Mouse (Mus musculus) spleen, adult 12 weeks (tissue): ENCODE data around the gene Rgs19.

ENCODE experiments used
- DNase-seq: peaks from one replicate; pipeline ENCODE4 v3.0.0; 2022; ENCODE audit warnings: low spot score

Rgs19 gene

GRCm38 (mm10) chr2:181693339-181694280, at the start of gene Rgs19:
TSS of gene Rgs19 (minus strand) at chr2:181693977.
- peak; percentile 66 for DNase-seq

- no peak for DNase-seq
Observed at GRCm38 (mm10) chr2:181730051-181730450, 36.3 kb upstream of the Rgs19 start.

- no peak for DNase-seq
Observed at GRCm38 (mm10) chr2:181727659-181728262, 34.0 kb upstream of the Rgs19 start.

- no peak for DNase-seq
Observed at GRCm38 (mm10) chr2:181722213-181722612, 28.4 kb upstream of the Rgs19 start.

GRCm38 (mm10) chr2:181721200-181721599, 27.4 kb upstream of the Rgs19 start:
- no peak for DNase-seq

- no peak for DNase-seq
Observed at GRCm38 (mm10) chr2:181720061-181720460, 26.3 kb upstream of the Rgs19 start.

- DNase-seq = no peak
Observed at GRCm38 (mm10) chr2:181716991-181717390, 23.2 kb upstream of the Rgs19 start.

- DNase-seq = no peak
Observed at GRCm38 (mm10) chr2:181715382-181715781, 21.6 kb upstream of the Rgs19 start.

- DNase-seq = no peak
Observed at GRCm38 (mm10) chr2:181714903-181715326, 21.1 kb upstream of the Rgs19 start, which contains the start of gene Oprl1. TSS of gene Oprl1 (plus strand) at chr2:181715016.

- DNase-seq = no peak
Observed at GRCm38 (mm10) chr2:181713749-181714148, 20.0 kb upstream of the Rgs19 start.

GRCm38 (mm10) chr2:181706668-181707067, 12.9 kb upstream of the Rgs19 start:
- DNase-seq = no peak

- no peak for DNase-seq
Observed at GRCm38 (mm10) chr2:181698241-181698640, 4.5 kb upstream of the Rgs19 start, which contains the start of gene Lkaaear1. TSS of gene Lkaaear1 (minus strand) at chr2:181698442.

GRCm38 (mm10) chr2:181696801-181697420, 3.1 kb upstream of the Rgs19 start:
- DNase-seq = no peak

GRCm38 (mm10) chr2:181695776-181696175, 2.0 kb upstream of the Rgs19 start:
- no peak for DNase-seq

- DNase-seq = no peak
Observed at GRCm38 (mm10) chr2:181694581-181694980, 804 bp upstream of the Rgs19 start.

- no peak for DNase-seq
Observed at GRCm38 (mm10) chr2:181692304-181692703, 1.5 kb downstream of the Rgs19 start.

- no peak for DNase-seq
Observed at GRCm38 (mm10) chr2:181691571-181691970, 2.2 kb downstream of the Rgs19 start.

- no peak for DNase-seq
Observed at GRCm38 (mm10) chr2:181691083-181691482, 2.7 kb downstream of the Rgs19 start.

- no peak for DNase-seq
Observed at GRCm38 (mm10) chr2:181689466-181690160, 4.2 kb downstream of the Rgs19 start.

GRCm38 (mm10) chr2:181687586-181687985, 6.2 kb downstream of the Rgs19 start:
- no peak for DNase-seq

GRCm38 (mm10) chr2:181685686-181686085, 8.1 kb downstream of the Rgs19 start:
- no peak for DNase-seq

GRCm38 (mm10) chr2:181684713-181685112, 9.1 kb downstream of the Rgs19 start:
- no peak for DNase-seq
